31 mouse cellular contexts compared by ENCODE assay signal in the genomic region with DNA sequence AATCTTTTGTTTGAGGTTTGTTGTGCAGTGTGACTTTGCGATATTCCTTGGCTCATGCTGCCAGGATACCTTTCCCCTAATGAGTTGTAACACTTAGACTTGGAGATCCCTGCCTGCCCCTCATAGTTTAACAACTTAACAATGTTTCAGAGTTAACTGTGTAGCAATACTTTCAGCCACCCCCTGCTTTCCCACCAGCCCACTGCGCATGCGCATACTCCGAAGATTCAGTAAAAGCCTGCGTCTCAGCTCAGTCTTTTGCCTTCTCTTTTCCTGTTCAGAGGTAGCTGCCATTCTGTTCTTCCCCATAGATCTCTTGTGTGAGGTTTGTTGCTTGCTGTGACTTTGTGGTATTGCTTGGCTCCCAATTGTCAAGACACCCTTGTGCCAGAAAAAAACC.
"Had no signal": no experiment of that assay in that cellular context is flagged by ENCODE, and none has a peak within 500 bp of the region (broad histone marks: within the 10 kb centered on the region; RNA-seq: fewer than 3 reads in every experiment).

No protein-coding gene starts in this region.

- H3K9me3 ChIP-seq: limb, embryonic 10.5 days; limb, embryonic 12.5 days; limb, embryonic 13.5 days; limb, embryonic 15.5 days; liver, embryonic 12.5 days; liver, embryonic 13.5 days; liver, embryonic 15.5 days; lung, embryonic 15.5 days; midbrain, embryonic 10.5 days; midbrain, embryonic 12.5 days; midbrain, embryonic 13.5 days; midbrain, embryonic 15.5 days had no signal

- ATAC-seq: liver, embryonic 12.5 days; liver, postnatal 0 days; lung, postnatal 0 days; midbrain, embryonic 13.5 days; midbrain, embryonic 15.5 days; midbrain, embryonic 16.5 days had no signal

- H3K27ac ChIP-seq: left cerebral cortex, adult 2 months; limb, embryonic 12.5 days; limb, embryonic 13.5 days; limb, embryonic 15.5 days; liver, embryonic 12.5 days; liver, embryonic 13.5 days; liver, embryonic 14.5 days; liver, embryonic 15.5 days; lung, embryonic 15.5 days; macrophage; midbrain, embryonic 10.5 days; midbrain, embryonic 12.5 days; midbrain, embryonic 13.5 days; midbrain, embryonic 15.5 days had no signal

- H3K27me3 ChIP-seq: limb, embryonic 12.5 days; limb, embryonic 13.5 days; limb, embryonic 15.5 days; lung, embryonic 15.5 days; midbrain, embryonic 12.5 days; midbrain, embryonic 13.5 days; midbrain, embryonic 15.5 days had no signal

- H3K4me2 ChIP-seq: limb, embryonic 12.5 days; limb, embryonic 13.5 days; limb, embryonic 15.5 days; liver, embryonic 11.5 days; liver, embryonic 12.5 days; liver, embryonic 13.5 days; liver, embryonic 15.5 days; lung, embryonic 14.5 days; lung, embryonic 15.5 days; midbrain, embryonic 11.5 days; midbrain, embryonic 12.5 days; midbrain, embryonic 13.5 days; midbrain, embryonic 15.5 days had no signal

- DNase-seq: left cerebral cortex, postnatal 4 days; liver; liver, embryonic 13.5 days; liver, postnatal 0 days; lung, adult 18-20 months; lung, adult 2 months; lung, embryonic 14.5 days; lung, postnatal 10 days; lung, postnatal 36 days; lung, postnatal 4 days; midbrain, embryonic 14.5 days had no signal

- H3K36me3 ChIP-seq: limb, embryonic 10.5 days; limb, embryonic 12.5 days; limb, embryonic 13.5 days; limb, embryonic 15.5 days; liver, embryonic 12.5 days; liver, embryonic 13.5 days; liver, embryonic 15.5 days; lung, embryonic 15.5 days; midbrain, embryonic 10.5 days; midbrain, embryonic 12.5 days; midbrain, embryonic 13.5 days; midbrain, embryonic 15.5 days had no signal

- H3K4me3 ChIP-seq: left cerebral cortex, adult 2 months; limb, embryonic 10.5 days; limb, embryonic 12.5 days; limb, embryonic 13.5 days; limb, embryonic 15.5 days; liver, embryonic 12.5 days; liver, embryonic 13.5 days; liver, embryonic 15.5 days; lung, embryonic 15.5 days; megakaryocyte, embryonic 14.5 days; midbrain, embryonic 10.5 days; midbrain, embryonic 12.5 days; midbrain, embryonic 13.5 days; midbrain, embryonic 15.5 days; myocyte had no signal

- H3K9ac ChIP-seq: limb, embryonic 12.5 days; limb, embryonic 13.5 days; limb, embryonic 15.5 days; liver, embryonic 12.5 days; liver, embryonic 13.5 days; liver, embryonic 14.5 days; liver, embryonic 15.5 days; liver, postnatal 0 days; lung, embryonic 14.5 days; lung, embryonic 15.5 days; midbrain, embryonic 12.5 days; midbrain, embryonic 13.5 days; midbrain, embryonic 15.5 days had no signal
